Mouse (Mus musculus): ENCODE results near the gene Sbk1. TPM values are rescaled to one million over a fixed set of nuclear protein-coding genes. Genes with fewer than 3 reads are reported as not detected.

The Sbk1 gene
- total RNA-seq, 2 experiments from 2014 or later: 22.2 to 25.0 TPM

- DNase-seq: no peak
These were observed 66.5 kb downstream of the Sbk1 start for GRCm38 (mm10) chr7:126338906-126339305.

GRCm38 (mm10) chr7:126339521-126339971 lies 67.1 kb downstream of the Sbk1 start:
- DNase-seq: no peak

GRCm38 (mm10) chr7:126340206-126340618 lies 67.8 kb downstream of the Sbk1 start:
- DNase-seq: no peak

GRCm38 (mm10) chr7:126340896-126341295 lies 68.5 kb downstream of the Sbk1 start:
- no peak for DNase-seq

Other genes starting within 250 kb of the Sbk1 start
- under 1 TPM in 1 of 2 experiments, not detected in 1; 0.08 TPM for gene Gsg1l, start 190.2 kb upstream of the Sbk1 start, total RNA-seq (2021)
- 10 to 100 TPM; 15.8 to 16.0 TPM for gene Xpo6, start 72.1 kb upstream of the Sbk1 start, total RNA-seq (2021)
- under 1 TPM in 1 of 2 experiments, not detected in 1; 0.43 TPM for gene Lat, start 97.0 kb downstream of the Sbk1 start, total RNA-seq (2021)
- 10 to 100 TPM; 22.9 to 23.3 TPM for gene Spns1, start 104.8 kb downstream of the Sbk1 start, total RNA-seq (2021)
- gene Nfatc2ip, start 124.1 kb downstream of the Sbk1 start, total RNA-seq (2021): 1 to 10 TPM; 2.8 to 3.2 TPM
- gene Cd19, start 142.3 kb downstream of the Sbk1 start, total RNA-seq (2021): under 1 TPM in 1 of 2 experiments, not detected in 1; 0.48 TPM
- gene Rabep2, start 156.1 kb downstream of the Sbk1 start, total RNA-seq (2021): 10 to 100 TPM; 11.2 to 14.6 TPM
- gene Atp2a1, start 190.5 kb downstream of the Sbk1 start, total RNA-seq (2021): over 10,000 TPM; 22,501 to 25,220 TPM
- gene Sh2b1, start 202.8 kb downstream of the Sbk1 start, total RNA-seq (2021): 10 to 100 TPM; 41.5 to 43.9 TPM
- 100 to 1,000 TPM; 131 to 139 TPM for gene Tufm, start 214.7 kb downstream of the Sbk1 start, total RNA-seq (2021)
- 10 to 100 TPM; 26.0 to 26.4 TPM for gene Atxn2l, start 230.8 kb downstream of the Sbk1 start, total RNA-seq (2021)